Mouse (Mus musculus) cerebellum, postnatal 4 days (tissue): ENCODE results near the gene Fam71d.

Source experiments
- DNase-seq, 2 experiments: peaks; one replicate each; pipeline ENCODE4 v3.0.0; 2022; ENCODE audit warnings: low spot score in 2 of 2, mixed read lengths in 1 of 2

The Fam71d gene

GRCm38 (mm10) chr12:78773211-78773610 is 81.9 kb downstream of the Fam71d start:
- DNase-seq, result no peak

GRCm38 (mm10) chr12:78777916-78778315 is 86.6 kb downstream of the Fam71d start:
- DNase-seq, result no peak

- no peak for DNase-seq
Observed at GRCm38 (mm10) chr12:78778423-78779067, 87.2 kb downstream of the Fam71d start.
